Mouse (Mus musculus): ENCODE measurements around the gene Banf2. TPM values are rescaled to one million over a fixed set of nuclear protein-coding genes. Genes with fewer than 3 reads are reported as not detected.

Gene Banf2
- polyA plus RNA-seq, 1 experiment from 2014 or later = not detected

DNA sequence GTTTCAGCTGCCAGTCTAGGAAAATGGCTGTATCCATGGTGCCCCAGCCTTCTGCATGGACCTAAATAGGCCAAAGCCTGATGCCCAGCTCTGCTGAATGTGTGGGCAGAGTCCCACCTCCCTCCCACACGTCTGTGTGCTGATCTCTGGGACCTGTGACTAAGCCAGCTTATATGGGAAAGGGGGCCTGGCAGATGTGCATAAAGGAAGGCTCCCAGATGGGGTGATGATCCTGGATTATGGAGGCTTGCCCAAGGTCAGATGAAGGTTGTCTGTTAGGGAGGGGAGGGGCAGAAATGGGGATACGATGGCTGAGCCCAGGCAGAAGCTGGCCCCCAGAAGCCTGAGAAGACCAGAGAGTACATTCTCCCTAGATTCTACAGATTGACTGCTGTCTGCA lies 85.2 kb downstream of the Banf2 start:
- peaks cover 6 to 9% of the 10 kb centered on the region in 2 experiments for H3K4me1 ChIP-seq (ENCODE audit: control insufficient read depth in 2 of 2, insufficient read depth in 2 of 2, low read length in 2 of 2)
- H3K27ac ChIP-seq (replicated peaks in 1 of 2; ENCODE audit: control insufficient read depth in 1 of 2, insufficient read depth in 1 of 2, low read depth in 2 of 2, low read length in 2 of 2) = no peak overlapping the region
- no peak overlapping the region for H3K4me2 ChIP-seq (ENCODE audit: low read length)
- ATAC-seq (ENCODE audit: insufficient number of reproducible peaks, insufficient read depth, low FRiP score, low read depth) = no peak
- no peak overlapping the region for H3K4me3 ChIP-seq (ENCODE audit: control insufficient read depth in 1 of 2, insufficient read depth in 1 of 2, low read depth in 1 of 2, low read length in 2 of 2)
- no peaks in the 10 kb centered on the region for H3K27me3 ChIP-seq (ENCODE audit: control insufficient read depth, insufficient read depth, low read length)
- no peaks in the 10 kb centered on the region for H3K9me3 ChIP-seq (ENCODE audit: control insufficient read depth, low read length)
- H3K36me3 ChIP-seq (ENCODE audit: control insufficient read depth, insufficient read depth, low read length) = no peaks in the 10 kb centered on the region
- WGBS = 59% methylated on average over 2 of the region's 2 CpGs
- no peak overlapping the region for H3K9ac ChIP-seq (ENCODE audit: low read length)

DNA sequence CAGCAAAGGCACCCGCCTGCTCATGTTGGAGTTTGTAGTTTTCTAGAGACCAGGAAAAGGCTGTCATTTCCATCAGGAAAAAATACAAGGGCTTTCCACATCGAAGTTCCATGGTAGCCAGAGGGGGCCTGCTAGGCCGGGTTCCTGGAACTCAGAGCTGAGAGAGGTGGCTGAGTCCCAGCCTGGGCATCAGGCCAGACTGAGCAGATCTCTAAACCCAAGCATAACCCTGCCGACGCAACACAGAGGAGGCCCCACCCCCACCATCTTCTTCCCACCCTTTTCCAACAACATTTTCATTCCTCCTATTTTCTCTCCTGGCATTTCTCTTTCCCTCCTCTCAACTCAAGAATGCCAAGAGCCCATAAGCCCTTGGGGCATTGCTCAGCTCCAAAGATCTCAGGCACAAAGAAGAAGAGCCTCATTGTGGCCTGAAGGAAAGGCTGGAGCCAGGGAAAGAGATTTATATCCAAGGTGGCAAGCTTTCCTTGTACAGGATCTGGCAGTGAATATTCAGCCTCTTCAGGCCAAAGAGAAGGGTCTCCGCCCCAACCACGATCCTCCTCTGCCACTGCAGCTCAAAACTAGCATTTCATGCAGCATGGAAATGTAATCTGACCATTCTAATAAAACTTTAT lies 87.4 kb downstream of the Banf2 start:
- ATAC-seq (ENCODE audit: insufficient number of reproducible peaks, insufficient read depth, low FRiP score, low read depth) = no peak
- no peak overlapping the region for H3K27ac ChIP-seq (replicated peaks in 1 of 2; ENCODE audit: control insufficient read depth in 1 of 2, insufficient read depth in 1 of 2, low read depth in 2 of 2, low read length in 2 of 2)
- 59% methylated on average over 7 of the region's 7 CpGs for WGBS
- no peak overlapping the region for H3K9ac ChIP-seq (ENCODE audit: low read length)
- H3K4me3 ChIP-seq (ENCODE audit: control insufficient read depth in 1 of 2, insufficient read depth in 1 of 2, low read depth in 1 of 2, low read length in 2 of 2) = no peak overlapping the region
- H3K27me3 ChIP-seq (ENCODE audit: control insufficient read depth, insufficient read depth, low read length) = no peaks in the 10 kb centered on the region
- no peaks in the 10 kb centered on the region for H3K9me3 ChIP-seq (ENCODE audit: control insufficient read depth, low read length)
- H3K4me2 ChIP-seq (ENCODE audit: low read length) = no peak overlapping the region
- H3K36me3 ChIP-seq (ENCODE audit: control insufficient read depth, insufficient read depth, low read length) = no peaks in the 10 kb centered on the region
- H3K4me1 ChIP-seq (ENCODE audit: control insufficient read depth in 2 of 2, insufficient read depth in 2 of 2, low read length in 2 of 2) = peaks cover 8 to 17% of the 10 kb centered on the region in 2 experiments

DNA sequence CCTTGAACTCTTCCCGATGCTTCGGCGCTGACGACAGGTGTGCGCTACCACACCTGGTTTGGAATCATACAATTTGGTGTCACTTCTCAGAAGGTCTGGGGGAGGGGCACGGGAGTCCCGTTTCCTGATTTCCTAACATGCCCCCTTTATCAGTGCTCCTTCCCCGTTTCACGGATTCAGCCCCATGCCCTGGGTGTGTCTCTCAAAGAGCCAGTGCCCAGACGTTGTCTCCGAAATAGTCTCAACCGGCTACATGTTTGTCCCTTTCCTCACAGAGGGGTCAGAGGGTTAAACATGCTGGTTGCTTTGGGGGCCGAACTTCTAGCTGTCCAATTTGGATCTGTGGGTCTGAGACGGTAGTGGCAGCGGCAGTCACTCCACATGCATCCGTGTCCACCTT lies 89.2 kb downstream of the Banf2 start:
- no peak overlapping the region for H3K9ac ChIP-seq (ENCODE audit: low read length)
- peaks cover 8 to 17% of the 10 kb centered on the region in 2 experiments for H3K4me1 ChIP-seq (ENCODE audit: control insufficient read depth in 2 of 2, insufficient read depth in 2 of 2, low read length in 2 of 2)
- no peaks in the 10 kb centered on the region for H3K36me3 ChIP-seq (ENCODE audit: control insufficient read depth, insufficient read depth, low read length)
- H3K9me3 ChIP-seq (ENCODE audit: control insufficient read depth, low read length) = no peaks in the 10 kb centered on the region
- H3K27me3 ChIP-seq (ENCODE audit: control insufficient read depth, insufficient read depth, low read length) = no peaks in the 10 kb centered on the region
- 92% methylated on average over 16 of the region's 16 CpGs for WGBS
- H3K4me2 ChIP-seq (ENCODE audit: low read length) = no peak overlapping the region
- H3K27ac ChIP-seq (replicated peaks in 1 of 2; ENCODE audit: control insufficient read depth in 1 of 2, insufficient read depth in 1 of 2, low read depth in 2 of 2, low read length in 2 of 2) = no peak overlapping the region
- ATAC-seq (ENCODE audit: insufficient number of reproducible peaks, insufficient read depth, low FRiP score, low read depth) = no peak
- no peak overlapping the region for H3K4me3 ChIP-seq (ENCODE audit: control insufficient read depth in 1 of 2, insufficient read depth in 1 of 2, low read depth in 1 of 2, low read length in 2 of 2)

Other genes with a start within 250 kb of the Banf2 start
- 2.1 and 2.2 TPM in 2 replicates for gene Bfsp1, start 169.9 kb upstream of the Banf2 start, polyA plus RNA-seq (2014; fragmentation: Nextera tagmentation; extraction: Ambion mirVana)
- gene Dstn, start 117.7 kb upstream of the Banf2 start, polyA plus RNA-seq (2014; fragmentation: Nextera tagmentation; extraction: Ambion mirVana) = 1,027 and 1,036 TPM in 2 replicates
- 54.4 and 61.8 TPM in 2 replicates for gene Rrbp1, start 21.8 kb upstream of the Banf2 start, polyA plus RNA-seq (2014; fragmentation: Nextera tagmentation; extraction: Ambion mirVana)
- 21.2 and 21.8 TPM in 2 replicates for gene Mgme1, start 237.6 kb downstream of the Banf2 start, polyA plus RNA-seq (2014; fragmentation: Nextera tagmentation; extraction: Ambion mirVana)
- gene Snx5, start 237.8 kb downstream of the Banf2 start, polyA plus RNA-seq (2014; fragmentation: Nextera tagmentation; extraction: Ambion mirVana) = 96.4 and 99.9 TPM in 2 replicates